Mouse (Mus musculus) lung, adult 18-20 months (tissue): ENCODE data around the gene Yes1.
"Not testable (repeated sequence)": the region's sequence is repeated elsewhere in the genome, so short reads cannot be mapped to it uniquely, and the experiment has no call there.

Source experiments
- DNase-seq, 2 experiments: peaks; one replicate each; pipeline ENCODE4 v3.0.0; 2022; ENCODE audit warnings: mixed read lengths in 2 of 2

Yes1 gene

DNA sequence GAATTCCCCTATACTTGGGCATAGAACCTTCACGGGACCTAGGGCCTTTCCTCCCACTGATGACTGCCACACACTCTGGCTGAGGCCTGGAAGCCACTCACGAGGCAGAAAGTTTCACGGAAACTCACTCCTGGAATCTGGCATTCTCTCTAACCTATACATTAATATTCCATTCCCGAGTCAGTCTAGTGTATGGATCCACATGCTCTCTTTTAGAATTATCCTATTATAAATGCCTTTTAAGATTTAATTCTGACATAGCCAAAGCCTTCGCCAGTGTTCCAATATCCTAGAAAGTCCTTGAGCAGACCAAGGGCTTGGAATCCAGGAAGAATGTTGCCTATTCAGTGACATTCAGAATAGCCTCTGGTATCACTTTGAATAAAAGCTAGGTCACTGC is 100.5 kb downstream of the Yes1 start:
- DNase-seq, result no peak

DNA sequence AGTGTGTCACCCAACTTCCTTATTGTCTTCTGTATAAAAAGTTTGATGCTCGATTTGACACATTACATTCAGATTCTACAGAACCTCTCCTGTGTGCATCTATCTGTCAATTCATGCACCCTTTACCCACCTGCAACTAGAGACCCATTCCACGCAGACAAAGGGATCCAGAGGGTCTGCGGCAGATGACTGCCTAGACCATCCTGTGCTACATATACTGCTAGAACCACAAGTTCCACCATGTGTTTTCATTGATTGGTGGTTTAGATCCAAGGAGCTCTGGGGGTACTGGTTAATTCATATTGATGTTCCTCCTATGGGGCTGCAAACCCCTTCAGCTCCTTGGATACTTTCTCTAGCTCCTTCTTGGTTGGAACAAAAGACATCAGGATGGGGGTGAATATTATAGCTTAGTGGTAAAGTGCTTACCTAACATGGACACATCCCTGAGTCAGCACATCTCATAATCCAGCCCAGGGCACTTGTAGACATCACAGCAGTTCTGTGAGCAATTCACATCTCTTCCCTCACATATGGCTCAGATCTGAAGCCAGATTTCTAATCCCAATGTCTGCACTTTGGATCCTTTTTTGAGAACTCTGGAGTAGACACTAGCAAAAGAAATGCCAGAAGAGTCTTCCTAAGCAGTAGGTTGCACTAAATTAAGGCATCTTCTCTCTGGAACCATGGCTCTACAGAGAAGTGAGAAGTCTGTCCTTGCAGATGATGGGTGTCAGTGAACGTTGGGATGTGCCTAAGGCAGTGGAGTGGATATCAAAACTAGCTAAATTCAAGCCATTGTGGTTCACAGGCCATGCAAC is 101.5 kb downstream of the Yes1 start:
- no peak for DNase-seq

DNA sequence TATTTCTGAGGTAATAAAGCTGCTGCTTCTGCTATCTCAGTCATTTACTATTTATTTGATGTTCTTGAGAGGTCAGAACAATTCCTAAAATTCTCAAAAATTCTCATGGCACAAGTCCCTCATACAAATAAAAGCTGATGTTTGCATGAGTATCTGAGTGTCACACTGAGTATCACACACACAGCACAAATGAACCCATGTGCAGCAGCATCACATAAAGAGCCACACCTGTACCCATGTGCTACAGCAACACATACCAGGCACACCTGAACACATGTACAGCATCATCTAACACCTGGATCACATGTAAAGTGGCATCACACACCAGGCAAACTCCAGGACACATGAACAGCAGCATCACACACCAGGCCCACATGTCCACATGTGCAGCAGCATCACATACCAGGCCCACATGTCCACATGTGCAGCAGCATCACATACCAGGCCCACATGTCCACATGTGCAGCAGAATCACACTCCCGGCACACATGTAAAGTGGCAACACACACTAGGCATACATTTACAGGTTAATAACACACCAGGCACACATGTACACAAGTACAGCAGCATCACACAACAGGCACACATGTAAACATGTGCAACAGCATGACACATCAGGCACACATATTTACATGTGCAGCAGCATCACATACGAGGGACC is 102.2 kb downstream of the Yes1 start:
- DNase-seq, result no peak

DNA sequence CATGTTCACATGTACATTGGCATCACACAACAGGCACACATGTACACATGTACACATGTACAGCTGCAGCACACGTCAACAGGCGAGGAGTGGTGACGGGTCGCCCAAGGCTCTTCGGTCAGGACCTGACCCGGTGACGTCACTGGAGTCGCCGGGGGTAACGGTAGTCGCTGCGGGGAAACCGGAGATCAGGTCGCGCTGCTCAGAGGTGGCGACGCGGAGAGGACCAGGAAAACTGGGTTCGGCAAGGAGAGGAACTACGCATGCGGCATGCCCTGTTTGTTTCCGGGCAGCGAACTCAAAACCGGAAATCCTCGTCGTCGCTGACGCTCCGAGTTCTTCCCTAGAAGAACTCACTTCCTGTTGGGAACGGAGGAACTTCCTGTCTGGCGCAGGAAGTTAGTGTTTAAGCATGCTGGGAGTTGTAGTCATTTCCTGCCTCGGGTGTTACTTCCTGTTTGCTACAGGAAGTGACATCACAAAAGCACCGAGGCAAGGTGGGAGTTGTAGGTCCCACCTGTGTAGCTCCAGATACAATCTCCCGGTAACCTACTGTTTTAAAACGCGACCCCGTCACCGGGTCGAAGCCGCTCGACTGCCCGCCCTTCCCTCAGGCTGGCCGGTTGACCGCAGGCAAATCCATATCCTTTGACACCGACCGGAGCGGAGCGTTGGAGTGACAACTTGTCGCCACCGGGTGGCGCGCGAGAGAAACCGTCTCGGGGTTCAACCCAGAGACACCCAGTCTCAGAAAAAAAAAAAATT is 102.9 kb downstream of the Yes1 start:
- DNase-seq, result peak; percentile 91 to 94

DNA sequence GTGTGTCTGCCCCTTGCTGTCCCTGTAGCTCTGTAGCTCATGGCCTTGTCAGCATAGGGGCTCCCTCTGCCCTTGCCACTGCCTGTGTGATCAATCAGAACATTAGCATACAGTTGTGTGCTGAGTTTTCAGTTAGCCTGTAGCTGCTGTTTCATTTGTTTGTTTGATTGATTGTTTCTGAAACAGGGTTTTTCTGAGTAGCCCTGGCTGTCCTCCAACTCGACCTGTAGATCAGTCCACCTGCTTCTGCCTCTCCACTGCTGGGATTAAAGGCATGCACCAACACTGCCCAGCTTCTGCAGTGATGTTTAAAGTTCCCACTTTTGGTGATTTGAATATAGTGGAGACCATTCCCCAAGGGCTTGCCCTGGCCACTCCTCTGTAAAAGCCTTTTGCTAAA is 106.8 kb downstream of the Yes1 start:
- no peak for DNase-seq

DNA sequence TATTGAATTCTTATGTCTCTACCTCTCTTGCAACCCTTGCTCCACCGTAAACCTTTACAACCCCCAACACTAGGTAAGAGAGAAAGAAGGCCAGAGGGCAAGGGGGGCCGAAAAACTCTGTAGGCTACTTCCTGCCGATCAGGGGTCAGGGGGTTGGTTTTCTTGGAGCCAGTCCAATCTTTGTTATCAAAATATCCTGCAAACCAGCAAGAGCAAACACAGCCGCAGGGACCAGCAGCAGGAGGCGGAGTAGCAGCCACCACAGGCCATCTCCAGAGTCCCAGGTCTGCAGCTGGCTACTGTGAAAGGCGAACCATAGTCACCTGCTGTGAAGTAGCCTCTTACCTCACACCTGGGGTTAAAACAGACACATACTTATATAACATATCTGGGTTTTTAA is 107.9 kb downstream of the Yes1 start:
- no peak for DNase-seq

DNA sequence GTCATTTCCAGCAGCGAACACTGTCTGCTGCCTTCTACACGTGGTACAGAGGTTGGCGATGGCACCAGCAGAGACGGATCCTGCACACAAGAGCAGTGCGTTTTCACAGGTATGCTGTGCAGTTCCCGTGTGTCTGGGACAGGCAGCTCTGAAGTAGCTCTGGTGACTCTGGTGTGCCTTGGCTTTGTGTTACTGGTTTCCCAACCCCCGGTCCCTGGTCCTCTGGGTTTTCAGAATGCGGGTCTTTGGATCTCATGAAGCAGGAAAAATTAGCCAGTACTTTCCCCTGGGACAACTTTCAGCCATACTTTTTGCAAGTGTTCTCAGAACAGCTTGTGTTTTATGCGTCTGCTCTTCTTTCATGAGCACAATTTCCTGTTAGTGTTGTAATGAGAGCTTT is 109.4 kb downstream of the Yes1 start:
- DNase-seq, result no peak

DNA sequence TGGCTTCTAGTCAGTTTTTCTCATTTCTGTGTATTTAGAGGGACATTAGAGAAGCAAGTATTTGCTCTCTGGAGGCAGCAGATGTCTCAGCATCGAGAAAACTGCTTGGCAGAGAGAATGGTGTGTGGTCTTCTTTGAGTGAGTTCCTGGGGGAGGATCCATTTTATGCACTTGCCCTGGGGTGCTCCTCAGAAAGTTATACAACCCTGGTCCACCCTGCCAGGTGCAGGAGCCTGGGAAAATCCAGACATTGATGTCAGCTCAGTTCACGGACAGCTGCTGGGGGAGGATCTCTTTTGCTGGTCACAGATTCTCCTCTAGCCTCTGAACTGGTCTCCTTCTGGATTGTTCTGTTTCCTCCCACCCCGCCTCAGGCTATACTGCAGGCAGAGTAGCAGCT is 110.3 kb downstream of the Yes1 start:
- no peak for DNase-seq

DNA sequence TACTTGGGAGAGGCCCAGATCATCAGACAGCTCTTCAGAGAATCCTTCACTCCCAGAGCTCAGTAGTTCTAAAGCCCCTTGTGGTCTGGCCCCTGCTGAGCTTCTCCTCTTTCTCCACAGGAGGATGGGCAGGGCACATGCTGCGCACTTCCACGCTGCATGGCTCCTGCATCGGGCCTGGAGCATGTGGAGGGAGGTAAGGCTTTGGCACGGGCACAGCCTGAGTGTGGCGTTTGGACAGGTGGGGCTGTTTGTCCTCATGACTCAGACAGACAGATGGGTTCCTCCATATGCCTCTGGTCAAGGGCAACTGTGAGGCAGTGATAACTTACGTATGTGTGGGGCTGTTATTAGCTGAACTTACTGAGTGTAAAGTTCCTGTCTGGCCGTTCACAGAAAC is 111.3 kb downstream of the Yes1 start:
- DNase-seq, result no peak

DNA sequence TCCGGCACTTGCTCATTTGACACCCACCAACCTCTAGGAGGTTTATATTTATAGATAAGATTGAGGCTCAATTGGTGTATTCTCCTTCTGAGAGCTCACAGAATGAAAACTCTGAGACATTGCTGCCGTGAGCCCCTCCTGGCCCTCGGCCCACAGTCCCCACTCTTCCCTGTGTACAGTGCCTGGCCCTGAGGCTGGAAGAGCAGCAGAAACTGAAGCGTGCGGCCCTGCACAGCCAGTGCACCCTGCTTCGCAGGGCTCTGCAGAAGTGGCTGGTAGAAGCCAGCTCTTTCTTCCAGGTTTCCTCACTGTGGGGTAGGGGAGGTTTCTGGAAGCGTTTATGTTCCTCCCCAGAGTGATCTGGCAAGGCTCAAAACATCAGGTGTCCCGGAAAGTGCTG is 111.7 kb downstream of the Yes1 start:
- not testable (repeated sequence) for DNase-seq

DNA sequence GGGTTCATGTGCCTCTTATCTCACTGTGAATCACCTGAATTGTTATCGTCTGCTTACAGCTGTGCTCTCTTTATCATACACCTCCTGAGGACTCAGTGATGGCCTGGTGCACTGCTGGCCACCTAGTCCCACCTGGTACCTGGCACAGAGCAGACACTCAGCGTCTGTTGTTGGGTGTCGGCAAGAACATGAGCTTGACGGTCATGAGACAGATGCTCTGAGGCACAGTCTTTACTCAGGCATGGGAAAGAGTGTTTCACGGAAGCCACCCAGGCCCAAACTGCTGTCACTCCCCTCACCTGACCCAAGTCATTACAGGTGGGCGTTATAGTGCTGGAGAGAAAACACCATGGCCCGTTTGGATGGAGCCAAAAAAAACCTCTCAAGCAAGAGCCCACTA is 113.0 kb downstream of the Yes1 start:
- DNase-seq, result peak in 1 of 2 experiments; percentile 1

DNA sequence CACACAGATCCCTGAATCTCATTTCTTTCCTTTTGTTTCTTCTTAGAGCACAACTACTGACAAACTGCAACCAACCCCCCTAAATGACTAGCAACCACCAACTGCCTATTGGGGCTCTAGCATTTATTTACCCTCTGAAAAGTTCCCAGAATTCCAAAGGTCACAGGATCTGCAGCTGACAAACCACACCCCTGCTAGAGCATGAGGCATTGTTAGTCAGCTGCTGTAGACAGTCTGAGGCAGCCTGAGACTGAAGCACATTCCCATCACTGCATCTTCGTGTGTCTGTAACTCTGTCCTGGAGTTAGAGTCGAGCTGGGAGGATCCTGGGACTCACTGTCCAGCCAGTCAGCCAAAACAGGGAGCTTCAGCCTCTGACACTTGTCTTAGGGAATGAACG is 114.4 kb downstream of the Yes1 start:
- peak in 1 of 2 experiments; percentile 2 for DNase-seq

DNA sequence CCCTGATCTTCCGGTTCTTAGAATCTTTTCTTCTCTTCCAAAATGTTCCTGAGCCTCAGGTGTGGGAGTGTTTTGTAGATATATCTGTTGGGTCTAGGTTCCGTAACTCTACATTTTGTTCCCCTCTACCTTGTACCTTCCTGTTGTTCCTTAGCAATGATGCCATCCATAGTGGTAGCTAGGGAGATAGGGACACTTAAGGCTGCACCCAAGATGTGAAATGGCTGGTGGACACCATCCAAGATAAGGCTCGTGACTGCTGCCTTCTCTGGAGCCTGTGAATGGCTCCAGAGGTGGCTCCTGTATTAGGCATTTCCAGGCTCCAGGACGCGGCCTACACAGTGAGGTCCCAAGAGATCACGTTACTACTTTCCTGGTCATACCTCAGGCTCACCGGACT is 117.3 kb downstream of the Yes1 start:
- no peak for DNase-seq

DNA sequence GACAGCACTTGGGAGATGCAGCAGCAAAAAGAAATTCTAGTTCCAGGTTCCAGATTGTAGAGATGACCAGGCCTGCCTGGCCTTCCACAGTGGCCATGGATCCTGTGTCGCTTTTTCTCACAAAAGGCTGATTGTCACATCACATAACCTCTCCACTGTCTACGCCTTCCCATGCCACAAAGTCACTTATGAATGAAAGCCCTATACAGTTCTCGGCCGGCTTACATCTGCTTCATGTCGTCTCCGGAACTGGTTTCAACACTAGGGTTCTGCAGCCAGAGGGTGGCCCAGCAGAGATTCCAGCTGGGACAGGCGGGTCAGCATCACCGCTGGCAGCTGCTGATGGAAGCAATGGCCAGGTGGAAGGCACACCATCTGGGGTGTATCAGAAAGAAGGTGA is 117.9 kb downstream of the Yes1 start:
- DNase-seq, result no peak

DNA sequence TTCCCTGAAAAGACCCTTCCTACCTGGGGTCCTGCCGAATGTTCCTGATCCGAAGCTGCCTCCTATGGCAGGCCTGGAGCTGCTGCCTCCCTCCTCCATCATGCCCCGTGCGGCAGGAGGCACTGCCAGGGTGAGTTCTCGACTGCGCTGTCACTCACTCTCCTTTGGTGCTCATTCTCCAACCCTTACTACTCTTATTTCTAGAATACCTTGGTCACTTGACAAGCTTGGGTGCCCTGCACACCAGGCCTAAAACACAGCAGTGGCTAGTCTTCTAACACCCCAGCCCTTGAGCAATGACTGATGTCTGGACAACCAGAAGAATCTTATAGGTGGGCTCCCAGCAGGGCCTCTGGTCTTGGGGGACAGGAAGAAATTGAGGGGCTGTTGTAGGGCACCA is 122.9 kb downstream of the Yes1 start:
- DNase-seq, result not testable (repeated sequence)

DNA sequence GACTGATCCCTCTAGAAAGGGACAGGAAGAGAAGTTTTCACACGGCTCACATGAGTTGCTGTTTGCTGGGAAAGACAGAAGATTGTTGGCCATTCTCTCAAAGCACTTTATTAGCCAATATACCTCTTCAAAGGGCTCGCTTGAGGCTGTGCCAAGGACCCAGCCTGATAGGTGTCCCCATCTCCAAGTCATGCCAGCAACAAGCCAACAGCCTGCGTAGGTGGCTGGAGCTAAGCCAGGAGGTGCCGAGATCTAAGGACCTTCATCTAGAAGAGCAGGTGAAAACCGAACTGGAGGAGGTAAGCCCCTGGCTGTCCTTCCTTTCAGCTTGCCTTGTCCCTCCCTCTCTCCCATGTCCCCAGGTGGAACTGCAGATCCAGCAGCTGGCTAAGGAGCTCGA is 124.8 kb downstream of the Yes1 start:
- DNase-seq, result peak; percentile 58 to 73
